Mouse (Mus musculus): ENCODE measurements around the gene Fam155a.

Gene Fam155a

GRCm38 (mm10) chr8:9770999-9771605, at the start of gene Fam155a:
Fam155a (minus strand) TSS chr8:9771161.
- CTCF ChIA-PET: interaction anchor here in 1 of 4 experiments (0.7 kb wide), 1 partner anchor 121 kb away, joined by 10 read pairs; no protein-coding TSS in a partner anchor

GRCm38 (mm10) chr8:9813273-9813946, 42.4 kb upstream of the Fam155a start:
- ChIA-PET CTCF (no interaction called here), POLR2A (no interaction called here)

More at GRCm38 (mm10) chr8:9770999-9771605, at the start of gene Fam155a:
- POLR2A ChIA-PET: no interaction called here

GRCm38 (mm10) chr8:9810955-9811530, 40.1 kb upstream of the Fam155a start:
- POLR2A ChIA-PET: no interaction called here
- CTCF ChIA-PET: interaction anchor here in 1 of 4 experiments (0.5 kb wide), 1 partner anchor 240 kb away, joined by 4 read pairs; no protein-coding TSS in a partner anchor

- ChIA-PET CTCF (no interaction called here), POLR2A (no interaction called here)
Observed at GRCm38 (mm10) chr8:9808596-9808995, 37.6 kb upstream of the Fam155a start.

- POLR2A ChIA-PET: no interaction called here
- CTCF ChIA-PET: interaction anchor here in 1 of 4 experiments (0.7 kb wide), 1 partner anchor 581 kb away, joined by 3 read pairs; no protein-coding TSS in a partner anchor
Observed at GRCm38 (mm10) chr8:9805676-9806075, 34.7 kb upstream of the Fam155a start.

GRCm38 (mm10) chr8:9800346-9800745, 29.4 kb upstream of the Fam155a start:
- CTCF ChIA-PET: interaction anchor here in 1 of 4 experiments (0.7 kb wide), 1 partner anchor 1207 kb away, joined by 4 read pairs; no protein-coding TSS in a partner anchor

GRCm38 (mm10) chr8:9799923-9800322, 29.0 kb upstream of the Fam155a start:
- CTCF ChIA-PET: no interaction called here
- POLR2A ChIA-PET: no interaction called here

More at GRCm38 (mm10) chr8:9800346-9800745, 29.4 kb upstream of the Fam155a start:
- POLR2A ChIA-PET: interaction anchor here in 1 of 4 experiments (0.7 kb wide), 1 partner anchor 106 kb away, joined by 10 read pairs; no protein-coding TSS in a partner anchor

- POLR2A ChIA-PET: no interaction called here
- CTCF ChIA-PET: no interaction called here
Observed at GRCm38 (mm10) chr8:9797514-9797913, 26.6 kb upstream of the Fam155a start.

- POLR2A ChIA-PET: no interaction called here
- CTCF ChIA-PET: interaction anchor here in 1 of 4 experiments (0.8 kb wide), 1 partner anchor 1123 kb away, joined by 3 read pairs; no protein-coding TSS in a partner anchor
Observed at GRCm38 (mm10) chr8:9795724-9796123, 24.8 kb upstream of the Fam155a start.

GRCm38 (mm10) chr8:9793351-9793750, 22.4 kb upstream of the Fam155a start:
- ChIA-PET CTCF (interaction anchor here in 2 of 4 experiments (0.9 to 1.7 kb wide), 2 partner anchors 35 to 609 kb away, joined by 4 read pairs; no protein-coding TSS in a partner anchor), POLR2A (no interaction called here)

GRCm38 (mm10) chr8:9780332-9780731, 9.4 kb upstream of the Fam155a start:
- CTCF ChIA-PET: no interaction called here
- POLR2A ChIA-PET: no interaction called here

- CTCF ChIA-PET: no interaction called here
- POLR2A ChIA-PET: no interaction called here
Observed at GRCm38 (mm10) chr8:9778148-9778547, 7.2 kb upstream of the Fam155a start.

GRCm38 (mm10) chr8:9776818-9777217, 5.9 kb upstream of the Fam155a start:
- ChIA-PET POLR2A (no interaction called here), CTCF (no interaction called here)

- ChIA-PET POLR2A (interaction anchor here in 1 of 4 experiments (1.0 kb wide), 1 partner anchor 321 kb away, joined by 3 read pairs; no protein-coding TSS in a partner anchor), CTCF (no interaction called here)
Observed at GRCm38 (mm10) chr8:9772519-9772840, 1.5 kb upstream of the Fam155a start.

- POLR2A ChIA-PET: no interaction called here
Observed at GRCm38 (mm10) chr8:9771606-9772518, 901 bp upstream of the Fam155a start.

GRCm38 (mm10) chr8:9770261-9770998, 531 bp downstream of the Fam155a start:
- ChIA-PET CTCF (no interaction called here), POLR2A (interaction anchor here in 1 of 4 experiments (1.0 kb wide), 1 partner anchor 27 kb away, joined by 3 read pairs; no protein-coding TSS in a partner anchor)

More at GRCm38 (mm10) chr8:9771606-9772518, 901 bp upstream of the Fam155a start:
- CTCF ChIA-PET: interaction anchor here in 1 of 4 experiments (0.7 kb wide), 1 partner anchor 120 kb away, joined by 10 read pairs; no protein-coding TSS in a partner anchor

- CTCF ChIA-PET: no interaction called here
Observed at GRCm38 (mm10) chr8:9769061-9769460, 1.9 kb downstream of the Fam155a start.

GRCm38 (mm10) chr8:9735169-9735568, 35.8 kb downstream of the Fam155a start:
- ChIA-PET CTCF (no interaction called here), POLR2A (no interaction called here)

More at GRCm38 (mm10) chr8:9769061-9769460, 1.9 kb downstream of the Fam155a start:
- POLR2A ChIA-PET: interaction anchor here in 1 of 4 experiments (1.0 kb wide), 1 partner anchor 25 kb away, joined by 3 read pairs; no protein-coding TSS in a partner anchor

- ChIA-PET POLR2A (no interaction called here), CTCF (no interaction called here)
Observed at GRCm38 (mm10) chr8:9709791-9710190, 61.2 kb downstream of the Fam155a start.
